Mouse (Mus musculus) heart, embryonic 16.5 days (tissue): ENCODE results near the gene Astl. TPM values are rescaled to one million over a fixed set of nuclear protein-coding genes. Genes with fewer than 3 reads are reported as not detected.
"Not testable (repeated sequence)": the region's sequence is repeated elsewhere in the genome, so short reads cannot be mapped to it uniquely, and the experiment has no call there.

ENCODE experiments used
- ATAC-seq: fragments of 200-750 bp; cut with Nextera tagmentation; replicated peaks from 2 replicates; pipeline ENCODE4 v1.8.0; 2017; ENCODE audit warnings: moderate number of reproducible peaks; ENCODE audit not compliant: insufficient read depth, low FRiP score; ENCODE audit errors: extremely low read depth
- H3K27ac ChIP-seq: fragments of 300-500 bp; sonication (generic); 2 replicates; pipeline ENCODE4 v1.5.1; 2014; ENCODE audit warnings: mild to moderate bottlenecking, low read length, control low read depth, moderate library complexity
- H3K27me3 ChIP-seq: fragments of 300-500 bp; sonication (generic); 2 replicates; pipeline ENCODE4 v1.6.1; 2014; ENCODE audit warnings: low read length, mixed read lengths; ENCODE audit not compliant: control insufficient read depth, insufficient read depth
- H3K36me3 ChIP-seq: fragments of 300-500 bp; sonication (generic); 2 replicates; pipeline ENCODE4 v1.6.1; 2014; ENCODE audit not compliant: control insufficient read depth, insufficient read depth
- H3K4me1 ChIP-seq: fragments of 300-500 bp; sonication (generic); 2 replicates; pipeline ENCODE4 v1.6.1; 2014; ENCODE audit warnings: low read length, mixed read lengths; ENCODE audit not compliant: control insufficient read depth, insufficient read depth
- H3K4me2 ChIP-seq: fragments of 300-500 bp; sonication (generic); 2 replicates; pipeline ENCODE4 v1.6.1; 2014; ENCODE audit warnings: low read depth, mild to moderate bottlenecking, control low read depth, low read length
- H3K4me3 ChIP-seq: fragments of 300-500 bp; sonication (generic); 2 replicates; pipeline ENCODE4 v1.5.1; 2014; ENCODE audit warnings: mild to moderate bottlenecking, control low read depth, low read length
- H3K9ac ChIP-seq: fragments of 300-500 bp; sonication (generic); 2 replicates; pipeline ENCODE4 v1.6.1; 2014; ENCODE audit warnings: low read length, control low read depth
- H3K9me3 ChIP-seq: fragments of 300-500 bp; sonication (generic); replicated peaks from 2 replicates; pipeline ENCODE4 v1.6.1; 2016; ENCODE audit warnings: low read length; ENCODE audit not compliant: control insufficient read depth
- WGBS: fragments of 180-500 bp; shearing (Covaris S2); extraction: QIAGEN DNeasy Blood & Tissue Kit; methylation state at CpG from one replicate; pipeline ENCODE4 v1.1.7; 2014; 5-methylcytosine and 5-hydroxymethylcytosine counted together
- polyA plus RNA-seq: library from polyadenylated mRNA; unstranded; fragments of >200 nt; fragmentation: Nextera tagmentation; extraction: Ambion mirVana; gene quantifications from 2 replicates; pipeline ENCODE4 v1.2.1, GENCODE M21; 2015

Gene Astl
- polyA plus RNA-seq = not detected in 2 replicates

- peak within 1 kb of the TSS; percentile 26; the same call in 1 of the 2 replicates for H3K27ac ChIP-seq
- WGBS = 80% methylated on average over 4 of the region's 4 CpGs
- ATAC-seq = no peak
Observed at GRCm38 (mm10) chr2:127338416-127338815, at the start of gene Astl. TSS of gene Astl (plus strand) at chr2:127338639.

GRCm38 (mm10) chr2:127292250-127292649, 46.2 kb upstream of the Astl start:
- WGBS = 56% methylated on average over 4 of the region's 4 CpGs

More at GRCm38 (mm10) chr2:127338416-127338815, at the start of gene Astl:
- H3K4me2 ChIP-seq = peak within 1 kb of the TSS; percentile 91
- peak within 1 kb of the TSS; percentile 61 for H3K4me3 ChIP-seq
- H3K9ac ChIP-seq = peak within 1 kb of the TSS; percentile 72
- no peaks in the 10 kb centered on the region for H3K36me3 ChIP-seq
- no peaks in the 10 kb centered on the region for H3K9me3 ChIP-seq
- peaks cover 16% of the 10 kb centered on the region for H3K27me3 ChIP-seq
- H3K4me1 ChIP-seq = peaks cover 8% of the 10 kb centered on the region

GRCm38 (mm10) chr2:127297001-127297805, 41.2 kb upstream of the Astl start:
- H3K27me3 ChIP-seq = no peaks in the 10 kb centered on the region
- no peak overlapping the region for H3K4me3 ChIP-seq
- H3K36me3 ChIP-seq = peaks cover 62% of the 10 kb centered on the region
- 89% methylated on average over 7 of the region's 7 CpGs for WGBS
- no peak overlapping the region for H3K4me2 ChIP-seq
- ATAC-seq = no peak
- no peak overlapping the region for H3K27ac ChIP-seq
- no peak overlapping the region for H3K9ac ChIP-seq
- H3K4me1 ChIP-seq = no peaks in the 10 kb centered on the region
- H3K9me3 ChIP-seq = no peaks in the 10 kb centered on the region

More at GRCm38 (mm10) chr2:127292250-127292649, 46.2 kb upstream of the Astl start:
- H3K36me3 ChIP-seq = peaks cover 55% of the 10 kb centered on the region
- no peak for ATAC-seq
- H3K27me3 ChIP-seq = no peaks in the 10 kb centered on the region
- no peaks in the 10 kb centered on the region for H3K9me3 ChIP-seq
- no peak overlapping the region for H3K4me3 ChIP-seq
- H3K27ac ChIP-seq = no peak overlapping the region
- no peak overlapping the region for H3K4me2 ChIP-seq
- no peak overlapping the region for H3K9ac ChIP-seq
- H3K4me1 ChIP-seq = no peaks in the 10 kb centered on the region

GRCm38 (mm10) chr2:127298056-127298455, 40.4 kb upstream of the Astl start:
- H3K4me1 ChIP-seq = no peaks in the 10 kb centered on the region
- H3K4me3 ChIP-seq = no peak overlapping the region
- H3K36me3 ChIP-seq = peaks cover 58% of the 10 kb centered on the region
- H3K9me3 ChIP-seq = no peaks in the 10 kb centered on the region
- no peak overlapping the region for H3K9ac ChIP-seq
- no peak overlapping the region for H3K4me2 ChIP-seq
- no peak for ATAC-seq
- 96% methylated on average over 1 of the region's 1 CpGs for WGBS
- no peaks in the 10 kb centered on the region for H3K27me3 ChIP-seq
- no peak overlapping the region for H3K27ac ChIP-seq

GRCm38 (mm10) chr2:127300701-127301100, 37.7 kb upstream of the Astl start:
- H3K4me3 ChIP-seq = no peak overlapping the region
- no peaks in the 10 kb centered on the region for H3K4me1 ChIP-seq
- H3K9me3 ChIP-seq = no peaks in the 10 kb centered on the region
- H3K27ac ChIP-seq = no peak overlapping the region
- peaks cover 48% of the 10 kb centered on the region for H3K36me3 ChIP-seq
- H3K4me2 ChIP-seq = no peak overlapping the region
- WGBS = 73% methylated on average over 3 of the region's 3 CpGs
- ATAC-seq = no peak
- no peak overlapping the region for H3K9ac ChIP-seq
- H3K27me3 ChIP-seq = no peaks in the 10 kb centered on the region

- no peaks in the 10 kb centered on the region for H3K4me1 ChIP-seq
- no peaks in the 10 kb centered on the region for H3K27me3 ChIP-seq
- H3K9ac ChIP-seq = no peak overlapping the region
- H3K4me2 ChIP-seq = no peak overlapping the region
- no peak overlapping the region for H3K4me3 ChIP-seq
- H3K27ac ChIP-seq = no peak overlapping the region
- no peak for ATAC-seq
- H3K9me3 ChIP-seq = no peaks in the 10 kb centered on the region
- peaks cover 36% of the 10 kb centered on the region for H3K36me3 ChIP-seq
- WGBS = 89% methylated on average over 3 of the region's 3 CpGs
Observed at GRCm38 (mm10) chr2:127301883-127302282, 36.6 kb upstream of the Astl start.

- not testable (repeated sequence) for H3K9ac ChIP-seq, H3K27ac ChIP-seq, H3K9me3 ChIP-seq, ATAC-seq, H3K4me2 ChIP-seq, H3K27me3 ChIP-seq, H3K4me1 ChIP-seq, H3K4me3 ChIP-seq
- 85% methylated on average over 4 of the region's 4 CpGs for WGBS
- H3K36me3 ChIP-seq = peaks cover 13% of the 10 kb centered on the region
Observed at GRCm38 (mm10) chr2:127304192-127304591, 34.2 kb upstream of the Astl start.

GRCm38 (mm10) chr2:127304609-127305210, 33.7 kb upstream of the Astl start:
- Histone ChIP-seq H3K9me3 (no peaks in the 10 kb centered on the region), H3K4me2 (no peak overlapping the region)

GRCm38 (mm10) chr2:127306123-127306522, 32.3 kb upstream of the Astl start:
- no peak for ATAC-seq
- no peak overlapping the region for H3K9ac ChIP-seq
- no peaks in the 10 kb centered on the region for H3K4me1 ChIP-seq

More at GRCm38 (mm10) chr2:127304609-127305210, 33.7 kb upstream of the Astl start:
- no peaks in the 10 kb centered on the region for H3K27me3 ChIP-seq
- H3K36me3 ChIP-seq = peaks cover 10% of the 10 kb centered on the region
- H3K4me3 ChIP-seq = no peak overlapping the region
- H3K9ac ChIP-seq = no peak overlapping the region
- no peak overlapping the region; the same call in 1 of the 2 replicates for H3K27ac ChIP-seq
- no peaks in the 10 kb centered on the region for H3K4me1 ChIP-seq
- WGBS = 65% methylated on average over 3 of the region's 3 CpGs
- no peak for ATAC-seq

More at GRCm38 (mm10) chr2:127306123-127306522, 32.3 kb upstream of the Astl start:
- Histone ChIP-seq H3K4me2 (no peak overlapping the region), H3K9me3 (no peaks in the 10 kb centered on the region), H3K36me3 (no peaks in the 10 kb centered on the region), H3K27me3 (no peaks in the 10 kb centered on the region), H3K27ac (no peak overlapping the region), H3K4me3 (no peak overlapping the region)
